Mouse (Mus musculus) CH12.LX (cell line): Measurements from ENCODE around the gene Defb3. TPM values are rescaled to one million over a fixed set of nuclear protein-coding genes. Genes with fewer than 3 reads are reported as not detected.
"Not testable (repeated sequence)": the region's sequence is repeated elsewhere in the genome, so short reads cannot be mapped to it uniquely, and the experiment has no call there.

Experiments
- DNase-seq: peaks from one replicate; pipeline ENCODE4 v3.0.0-alpha.2; 2013; ENCODE audit errors: extremely low read depth
- H3K27ac ChIP-seq: 2 replicates; pipeline ENCODE4 v1.5.1; 2012; ENCODE audit warnings: low read depth, mild to moderate bottlenecking, control low read depth, moderate library complexity; ENCODE audit not compliant: insufficient read depth
- H3K27me3 ChIP-seq: replicated peaks from 2 replicates; pipeline ENCODE3; 2012; ENCODE audit warnings: inconsistent platforms
- H3K36me3 ChIP-seq, 2 experiments: replicated peaks in 1 of 2; 2 replicates each; pipeline versions ENCODE3 to v1.6.1; 2012; ENCODE audit warnings: inconsistent platforms in 1 of 2, low read length in 1 of 2, mild to moderate bottlenecking in 1 of 2, mixed read lengths in 1 of 2, moderate library complexity in 1 of 2; ENCODE audit not compliant: control insufficient read depth in 1 of 2, insufficient read depth in 1 of 2
- H3K4me1 ChIP-seq, 2 experiments: 2 replicates each; pipeline ENCODE4 v1.6.1; 2012; ENCODE audit warnings: inconsistent platforms in 1 of 2, moderate library complexity in 1 of 2; ENCODE audit not compliant: insufficient read depth in 2 of 2, control insufficient read depth in 1 of 2
- H3K4me2 ChIP-seq: 2 replicates; pipeline ENCODE4 v1.6.1; 2012; ENCODE audit warnings: low read depth, mild to moderate bottlenecking, control low read depth; ENCODE audit not compliant: poor library complexity, insufficient read depth, severe bottlenecking
- H3K4me3 ChIP-seq, 3 experiments: fragments of 150-350 bp in 1 of 3; sonication (generic) in 1 of 3; replicated peaks in 1 of 3; 2 replicates each; pipeline versions ENCODE3 to v1.5.1; 2011 to 2012; ENCODE audit warnings: low read depth in 2 of 3, low read length in 2 of 3, mild to moderate bottlenecking in 2 of 3, moderate library complexity in 2 of 3, control low read depth in 1 of 3, improper control_type of control experiment in 1 of 3, inconsistent platforms in 1 of 3, mixed read lengths in 1 of 3; ENCODE audit not compliant: poor library complexity in 1 of 3
- H3K79me2 ChIP-seq: replicated peaks from 2 replicates; pipeline ENCODE4 v1.6.1; 2012; ENCODE audit warnings: mild to moderate bottlenecking, moderate library complexity; ENCODE audit not compliant: control insufficient read depth, poor library complexity, insufficient read depth, severe bottlenecking; ENCODE audit errors: extremely low read depth
- H3K9ac ChIP-seq: 2 replicates; pipeline ENCODE4 v1.6.1; 2012; ENCODE audit warnings: low read depth, mild to moderate bottlenecking, control low read depth, moderate library complexity; ENCODE audit not compliant: insufficient read depth
- H3K9me3 ChIP-seq: replicated peaks from 2 replicates; pipeline ENCODE3; 2012; ENCODE audit warnings: low read length, inconsistent platforms, mixed read lengths
- CTCF ChIP-seq, 2 experiments: IDR thresholded peaks in 1 of 2; conservative IDR thresholded peaks in 1 of 2; 2 replicates each; pipeline ENCODE4 v1.5.1; 2011 to 2012; ENCODE audit warnings: low read depth in 2 of 2, low read length in 2 of 2, improper control_type of control experiment in 1 of 2, inconsistent platforms in 1 of 2, mild to moderate bottlenecking in 1 of 2, moderate library complexity in 1 of 2
- EP300 ChIP-seq: IDR thresholded peaks from 2 replicates; pipeline ENCODE4 v1.6.1; 2011; ENCODE audit warnings: low read length, improper control_type of control experiment
- GABPA ChIP-seq: IDR thresholded peaks from 2 replicates; pipeline ENCODE4 v1.6.1; 2012; ENCODE audit warnings: low read depth, low read length, improper control_type of control experiment, inconsistent platforms; ENCODE audit not compliant: insufficient replicate concordance
- JUND ChIP-seq: conservative IDR thresholded peaks from 2 replicates; pipeline ENCODE4 v1.6.1; 2011; ENCODE audit warnings: low read depth, low read length, improper control_type of control experiment
- MAFK ChIP-seq: IDR thresholded peaks from 2 replicates; pipeline ENCODE4 v1.6.1; 2011; ENCODE audit warnings: low read length, improper control_type of control experiment; ENCODE audit not compliant: insufficient replicate concordance
- MEF2A ChIP-seq: IDR thresholded peaks from 2 replicates; pipeline ENCODE4 v1.6.1; 2014; ENCODE audit warnings: low read depth, mild to moderate bottlenecking, inconsistent platforms, low read length, improper control_type of control experiment, borderline replicate concordance
- POLR2AphosphoS2 ChIP-seq: IDR thresholded peaks from 2 replicates; pipeline ENCODE4 v1.6.1; 2011; ENCODE audit warnings: low read depth, low read length, improper control_type of control experiment
- RAD21 ChIP-seq: IDR thresholded peaks from 2 replicates; pipeline ENCODE4 v1.6.1; 2011; ENCODE audit warnings: low read depth, mild to moderate bottlenecking, low read length, improper control_type of control experiment, moderate library complexity
- SMC3 ChIP-seq: IDR thresholded peaks from 2 replicates; pipeline ENCODE4 v1.6.1; 2011; ENCODE audit warnings: low read depth, low read length, improper control_type of control experiment
- dilution Hi-C: fragments of 300-500 bp; cut with MboI; formaldehyde crosslinking; loops from 2 replicates; pipeline ENCODE4 v1.14.3; 2020; ENCODE audit warnings: low sequenced_read_pairs; ENCODE audit not compliant: extremely low pct_unique_long_range_greater_than_20kb, extremely low pct_ligation_motif_present
- in situ Hi-C: fragments of 300-500 bp; cut with MboI; formaldehyde crosslinking; loops from 3 replicates; pipeline ENCODE4 v1.14.3; 2019; ENCODE audit warnings: low sequenced_read_pairs, low pct_ligation_motif_present, low pct_unique_long_range_greater_than_20kb, mixed read lengths
- polyA plus RNA-seq: library from polyadenylated mRNA; unstranded; fragments of >175 nt; gene quantifications from 2 replicates; pipeline ENCODE4 v1.2.1, GENCODE M21; 2012; ENCODE audit warnings: low read depth; ENCODE audit not compliant: insufficient read length
- total RNA-seq, 2 experiments: library from RNA; depleted of rRNA; stranded (reverse); fragments of 300-350 nt in 1 of 2; fragments of >200 nt in 1 of 2; gene quantifications; 2 replicates each; pipeline ENCODE4 v1.2.3; 2012 to 2014

Defb3 gene
- total RNA-seq (2012; rRNA removed) (not detected in 2 replicates), total RNA-seq (2014; rRNA removed) (not detected in 2 replicates), polyA plus RNA-seq (not detected in 2 replicates)

GRCm38 (mm10) chr8:19293060-19293459, at the start of gene Defb3:
Gene Defb3, plus strand, starts transcription at chr8:19293360.
- H3K9me3 ChIP-seq, H3K36me3 ChIP-seq, H3K9ac ChIP-seq, H3K79me2 ChIP-seq, H3K4me2 ChIP-seq, H3K4me3 ChIP-seq, H3K27ac ChIP-seq, H3K4me1 ChIP-seq, in situ Hi-C loops, dilution Hi-C loops: not testable (repeated sequence)
- H3K27me3 ChIP-seq, result peaks cover 35% of the 10 kb centered on the region
- peak; percentile 1 for DNase-seq
- TF ChIP-seq CTCF (conservative IDR thresholded peaks at IDR 0.05 in 1 of 2, IDR thresholded peaks at IDR 0.05 in 1 of 2; ENCODE audit: low read depth in 2 of 2, low read length in 2 of 2) (peak in 1 of 2 experiments; percentile 39; a peak in 2 of 4 replicates), SMC3 (peak; percentile 36; the same call in 1 of the 2 replicates)

- Histone ChIP-seq H3K4me1 (no peaks in the 10 kb centered on the region), H3K9ac (no peak within 1 kb of the TSS), H3K4me3 (no peak within 1 kb of the TSS), H3K4me2 (no peak within 1 kb of the TSS), H3K79me2 (no peaks in the 10 kb centered on the region), H3K27me3 (peaks cover 28% of the 10 kb centered on the region), H3K27ac (no peak within 1 kb of the TSS), H3K9me3 (no peaks in the 10 kb centered on the region), H3K36me3 (no peaks in the 10 kb centered on the region)
- in situ Hi-C loops (no loop called here), dilution Hi-C loops (no loop called here)
- DNase-seq, result no peak
- TF ChIP-seq SMC3 (no peak), POLR2AphosphoS2 (no peak), CTCF (conservative IDR thresholded peaks at IDR 0.05 in 1 of 2, IDR thresholded peaks at IDR 0.05 in 1 of 2; ENCODE audit: low read depth in 2 of 2, low read length in 2 of 2) (no peak)
- TF ChIP-seq, all 38 proteins: peak for 0
These were observed 45.9 kb upstream of the Defb3 start, which contains the start of gene Defb5 for GRCm38 (mm10) chr8:19247280-19247679. Gene Defb5, plus strand, starts transcription at chr8:19247580.

GRCm38 (mm10) chr8:19258136-19258535, 35.0 kb upstream of the Defb3 start:
- no peak overlapping the region for H3K27ac ChIP-seq
- no peak overlapping the region for H3K4me3 ChIP-seq
- TF ChIP-seq GABPA, result no peak
- no peak for TF ChIP-seq EP300
- TF ChIP-seq MEF2A, result no peak
- TF ChIP-seq JUND, result no peak
- TF ChIP-seq MAFK, result no peak
- TF ChIP-seq CTCF (conservative IDR thresholded peaks at IDR 0.05 in 1 of 2, IDR thresholded peaks at IDR 0.05 in 1 of 2; ENCODE audit: low read depth in 2 of 2, low read length in 2 of 2), result peak; percentile 12 to 63; a peak in 2 of 4 replicates
- TF ChIP-seq RAD21, result peak; percentile 23
- peak; percentile 37; the same call in 1 of the 2 replicates for TF ChIP-seq SMC3
- no peaks in the 10 kb centered on the region for H3K9me3 ChIP-seq
- H3K4me2 ChIP-seq, result no peak overlapping the region
- no peaks in the 10 kb centered on the region for H3K36me3 ChIP-seq
- in situ Hi-C loops, result no loop called here
- H3K27me3 ChIP-seq, result peaks cover 26% of the 10 kb centered on the region
- H3K79me2 ChIP-seq, result no peaks in the 10 kb centered on the region
- H3K4me1 ChIP-seq, result no peaks in the 10 kb centered on the region
- no peak overlapping the region for H3K9ac ChIP-seq
- dilution Hi-C loops, result no loop called here
- DNase-seq, result peak; percentile 5
